Mouse (Mus musculus) left cerebral cortex, postnatal 25 days (tissue): ENCODE measurements at regions not wholly inside any gene's neighbourhood (a gene's known extent, or its start where the extent isn't known, plus 50 kb on each side); places are given as distances from the start of the nearest gene placed in this dataset.

Source experiments
- DNase-seq, 2 experiments: peaks; one replicate each; pipeline ENCODE4 v3.0.0; 2022; ENCODE audit warnings: low spot score in 2 of 2, mixed read lengths in 1 of 2
- intact Hi-C: fragments of 180-260 bp; cut with DNase I; formaldehyde crosslinking; loops from one replicate; pipeline ENCODE4 v1.15.1; 2025

DNA sequence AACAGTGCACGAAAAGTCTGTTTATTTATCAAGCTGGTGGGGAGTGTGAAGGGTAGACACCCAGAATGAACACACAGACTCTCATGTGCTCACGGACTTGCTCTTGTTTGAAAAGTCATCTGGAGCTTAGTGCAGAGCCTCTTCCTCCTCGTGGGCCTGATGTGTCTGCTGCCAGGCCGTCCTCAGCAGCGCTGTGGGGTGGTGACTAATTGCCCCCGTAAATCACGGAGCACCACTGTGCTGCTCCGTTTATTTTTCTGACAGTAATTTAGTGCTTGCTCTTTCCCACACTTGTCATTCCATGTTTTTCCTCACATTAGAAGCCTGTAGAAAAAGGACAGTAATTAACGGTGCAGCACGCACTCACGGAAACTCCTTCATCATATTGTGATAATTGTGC is 51.2 kb upstream of the Gm17304 start:
- intact Hi-C loops, result loop anchor here (5.0 kb wide), 1 partner anchor 55 kb away; no protein-coding TSS in a partner anchor
- no peak for DNase-seq

DNA sequence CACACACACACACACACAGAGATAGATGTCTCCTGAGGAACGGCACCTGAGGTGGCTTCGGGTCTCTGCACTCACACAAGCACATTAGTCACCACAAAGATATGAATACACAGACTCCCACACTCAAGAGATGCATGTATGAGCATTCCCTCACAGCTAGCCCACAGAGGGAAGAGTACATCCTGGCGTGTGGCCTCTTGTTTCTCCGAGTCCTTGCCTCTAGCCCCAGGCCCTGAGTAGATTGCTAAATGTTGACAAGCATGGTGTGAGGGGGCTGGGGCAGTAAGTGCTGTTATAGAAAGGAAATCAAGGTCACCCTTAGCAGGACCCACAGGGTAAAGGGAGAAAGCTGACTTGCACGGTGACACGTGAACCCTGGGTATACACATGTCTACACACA is 69.6 kb upstream of the Gm17304 start:
- no peak for DNase-seq
- intact Hi-C loops, result no loop called here

DNA sequence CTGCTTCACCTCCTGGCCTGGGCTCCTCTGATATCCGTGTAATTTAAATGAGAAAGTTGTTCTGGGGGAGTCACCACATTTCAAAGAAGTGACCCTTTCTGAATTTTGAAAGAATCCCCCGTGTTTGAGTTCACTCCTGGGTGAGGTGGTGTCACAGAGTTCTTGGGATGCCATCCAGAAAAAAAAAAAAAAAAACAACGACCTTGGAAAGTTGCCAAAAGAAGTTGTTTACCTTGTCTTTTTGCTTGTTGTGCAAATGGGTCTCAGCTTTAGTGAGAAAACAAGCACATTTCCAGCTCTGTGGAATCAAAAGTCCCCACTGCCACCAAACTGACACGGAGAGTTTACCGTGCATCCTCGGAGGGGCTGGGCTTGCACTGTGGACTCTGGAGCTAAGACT is 71.7 kb upstream of the Gm17304 start:
- intact Hi-C loops, result no loop called here
- DNase-seq, result no peak

DNA sequence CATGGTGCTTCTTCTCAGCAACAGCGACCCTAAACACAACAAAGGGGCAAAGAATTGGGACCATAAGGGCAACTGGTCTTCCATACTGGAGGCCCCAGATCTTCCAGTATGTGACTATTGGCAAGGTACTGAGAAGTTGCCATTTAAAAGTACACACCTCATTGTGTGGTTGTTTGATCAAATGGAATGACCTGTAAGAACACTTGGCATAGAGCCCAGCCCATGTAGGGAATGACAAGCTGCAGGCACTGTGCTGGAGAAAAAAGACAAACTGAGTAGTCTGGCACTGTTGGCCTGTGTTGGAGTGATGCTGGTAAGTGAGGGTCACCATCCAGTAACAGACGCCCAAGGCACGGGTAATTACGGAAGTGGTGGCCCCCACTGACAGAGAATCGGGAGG is 72.8 kb upstream of the Gm17304 start:
- DNase-seq, result no peak
- intact Hi-C loops, result no loop called here

DNA sequence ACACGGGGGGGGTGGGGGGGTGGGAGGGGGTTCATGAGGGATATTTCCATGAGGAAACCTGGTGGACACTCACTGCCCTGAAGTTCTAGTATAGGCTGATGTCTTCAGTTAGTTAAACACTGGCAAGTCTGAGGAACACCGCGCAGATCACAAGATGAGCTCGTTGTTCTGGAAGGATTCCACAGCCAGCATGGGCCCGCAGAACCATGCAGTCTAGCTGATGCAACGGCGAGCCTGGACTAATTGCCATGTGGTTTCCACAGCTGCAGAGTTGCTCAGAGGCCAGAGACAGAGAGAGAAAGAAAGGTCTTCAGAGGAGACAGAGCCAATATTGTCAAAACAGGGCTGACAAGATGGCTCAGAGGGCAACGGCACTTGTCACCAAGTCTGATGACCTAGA is 70.8 kb upstream of the Barhl2 start:
- intact Hi-C loops, result no loop called here
- no peak for DNase-seq

DNA sequence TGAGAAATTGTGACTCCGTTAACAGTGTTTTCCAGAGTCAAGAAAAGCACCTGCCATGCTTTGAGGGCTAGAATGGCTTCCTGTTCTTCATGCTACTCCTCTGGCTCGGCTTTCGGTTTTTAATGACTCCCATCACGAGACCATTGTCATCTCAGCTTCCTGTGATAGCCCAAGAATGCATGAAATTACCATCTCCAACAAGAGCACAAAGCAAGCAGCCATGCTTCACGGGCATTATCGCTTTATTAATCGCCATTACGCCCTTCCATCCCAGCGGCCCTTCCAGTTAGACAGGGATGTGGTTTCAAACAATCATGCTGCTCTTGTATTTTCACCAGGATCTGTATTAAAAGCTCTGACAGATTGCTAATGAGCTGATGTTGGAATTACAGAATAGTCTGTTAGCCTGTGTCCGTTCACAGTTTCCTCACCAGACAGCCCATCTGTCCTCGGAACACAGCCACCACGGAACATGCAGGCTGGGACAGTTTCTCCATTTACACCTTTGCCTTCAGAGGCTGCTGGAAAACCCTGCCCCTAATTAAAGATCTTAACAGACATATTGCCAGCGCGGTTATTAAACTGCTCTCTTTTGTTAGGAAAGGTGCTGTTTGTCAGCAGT is 69.5 kb upstream of the Barhl2 start:
- intact Hi-C loops, result no loop called here
- DNase-seq, result no peak

DNA sequence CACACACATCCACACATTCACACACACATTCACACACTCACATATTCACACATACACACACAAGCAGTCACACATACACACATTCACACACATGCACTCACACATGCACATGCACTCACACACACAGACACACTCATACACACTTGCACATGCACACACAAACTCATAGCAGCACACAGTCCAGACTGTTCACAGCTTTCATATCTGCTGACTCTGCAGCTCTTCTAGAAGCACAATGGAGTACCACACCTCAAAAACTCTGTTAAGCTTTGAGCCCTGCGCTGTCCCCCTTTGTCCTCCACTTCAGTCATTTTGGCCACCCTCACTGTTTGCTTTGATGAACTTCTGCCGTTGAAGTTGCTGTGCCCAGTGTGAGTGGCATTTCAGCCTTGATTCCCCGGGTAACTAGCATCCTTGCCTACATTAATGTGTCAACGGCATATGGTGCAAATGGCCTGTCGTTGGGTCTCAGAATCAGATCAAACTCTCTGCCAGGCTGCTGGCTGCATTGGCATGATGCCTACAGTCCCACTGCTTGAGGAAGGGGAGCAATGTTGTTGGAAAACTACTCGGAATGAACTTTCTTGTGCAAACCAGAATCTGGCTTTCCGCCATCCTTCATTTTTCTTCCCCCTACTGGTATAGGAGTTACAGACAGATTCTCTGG is 54.6 kb upstream of the Barhl2 start:
- DNase-seq, result no peak
- intact Hi-C loops, result no loop called here

DNA sequence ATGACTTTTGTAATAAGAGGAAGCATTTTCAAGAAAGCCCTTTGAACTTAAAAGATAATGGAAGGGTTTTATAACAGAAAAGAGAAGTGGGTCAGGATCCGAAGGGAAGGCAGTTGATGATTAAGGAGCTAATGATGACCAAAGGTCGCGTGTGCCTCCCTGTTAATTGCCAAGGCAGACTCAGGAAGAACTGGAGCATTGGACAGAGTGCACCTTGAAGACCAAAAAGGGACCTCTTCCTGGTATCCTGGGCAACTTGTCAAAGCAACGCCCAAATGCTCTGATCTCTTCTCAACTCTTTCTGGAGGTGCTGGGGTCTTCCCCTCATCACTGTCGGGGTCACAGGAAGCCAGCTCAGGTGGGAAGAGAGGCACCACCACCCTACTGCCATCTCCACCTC is 49.9 kb upstream of the Barhl2 start:
- intact Hi-C loops, result no loop called here
- no peak for DNase-seq
